Mouse (Mus musculus) lung, postnatal 10 days (tissue): ENCODE results near the gene Rgsl1.
A peak's percentile ranks its signal among the peaks of the same experiment; 100 is the strongest.
"Not testable (repeated sequence)": the region's sequence is repeated elsewhere in the genome, so short reads cannot be mapped to it uniquely, and the experiment has no call there.

Experiments
- DNase-seq: peaks from one replicate; pipeline ENCODE4 v3.0.0; 2021

The Rgsl1 gene

GRCm38 (mm10) chr1:153844042-153844441 lies at the start of gene Rgsl1:
Rgsl1 (minus strand) TSS chr1:153844142.
- DNase-seq: no peak

- DNase-seq: no peak
Observed at GRCm38 (mm10) chr1:153891442-153891841, 47.5 kb upstream of the Rgsl1 start, which contains the start of gene Teddm1a. Teddm1a (plus strand) TSS chr1:153891742.

GRCm38 (mm10) chr1:153890121-153890520 lies 46.2 kb upstream of the Rgsl1 start:
- DNase-seq: no peak

- no peak for DNase-seq
Observed at GRCm38 (mm10) chr1:153886024-153886633, 42.2 kb upstream of the Rgsl1 start.

GRCm38 (mm10) chr1:153880391-153880790 lies 36.4 kb upstream of the Rgsl1 start:
- DNase-seq: not testable (repeated sequence)

GRCm38 (mm10) chr1:153874045-153874444 lies 30.1 kb upstream of the Rgsl1 start, which contains the start of gene Teddm1b:
Teddm1b (plus strand) TSS chr1:153874345.
- no peak for DNase-seq

GRCm38 (mm10) chr1:153855946-153856345 lies 12.0 kb upstream of the Rgsl1 start:
- no peak for DNase-seq

GRCm38 (mm10) chr1:153852696-153853095 lies 8.8 kb upstream of the Rgsl1 start:
- DNase-seq: not testable (repeated sequence)

GRCm38 (mm10) chr1:153846867-153847266 lies 2.9 kb upstream of the Rgsl1 start:
- peak; percentile 9 for DNase-seq

- DNase-seq: no peak
Observed at GRCm38 (mm10) chr1:153846420-153846819, 2.5 kb upstream of the Rgsl1 start.

- DNase-seq: no peak
Observed at GRCm38 (mm10) chr1:153842121-153842740, 1.7 kb downstream of the Rgsl1 start.

- DNase-seq: no peak
Observed at GRCm38 (mm10) chr1:153836036-153836435, 7.9 kb downstream of the Rgsl1 start.

GRCm38 (mm10) chr1:153830746-153831145 lies 13.2 kb downstream of the Rgsl1 start:
- peak; percentile 15 for DNase-seq

GRCm38 (mm10) chr1:153820216-153820615 lies 23.7 kb downstream of the Rgsl1 start:
- DNase-seq: no peak

- no peak for DNase-seq
Observed at GRCm38 (mm10) chr1:153814278-153814677, 29.7 kb downstream of the Rgsl1 start.

GRCm38 (mm10) chr1:153807390-153807993 lies 36.5 kb downstream of the Rgsl1 start:
- DNase-seq: peak; percentile 85

GRCm38 (mm10) chr1:153803530-153803929 lies 40.4 kb downstream of the Rgsl1 start:
- DNase-seq: no peak

- peak; percentile 57 for DNase-seq
Observed at GRCm38 (mm10) chr1:153802691-153803090, 41.3 kb downstream of the Rgsl1 start.

- no peak for DNase-seq
Observed at GRCm38 (mm10) chr1:153794241-153794640, 49.7 kb downstream of the Rgsl1 start.

- no peak for DNase-seq
Observed at GRCm38 (mm10) chr1:153790708-153791107, 53.2 kb downstream of the Rgsl1 start.

- DNase-seq: no peak
Observed at GRCm38 (mm10) chr1:153785608-153786007, 58.3 kb downstream of the Rgsl1 start.

- no peak for DNase-seq
Observed at GRCm38 (mm10) chr1:153783339-153783738, 60.6 kb downstream of the Rgsl1 start.

- DNase-seq: no peak
Observed at GRCm38 (mm10) chr1:153778205-153778604, 65.7 kb downstream of the Rgsl1 start.

GRCm38 (mm10) chr1:153776257-153776656 lies 67.7 kb downstream of the Rgsl1 start:
- DNase-seq: no peak
